Mouse (Mus musculus): ENCODE measurements at regions not wholly inside any gene's neighbourhood (a gene's known extent, or its start where the extent isn't known, plus 50 kb on each side); places are given as distances from the start of the nearest gene placed in this dataset.

DNA sequence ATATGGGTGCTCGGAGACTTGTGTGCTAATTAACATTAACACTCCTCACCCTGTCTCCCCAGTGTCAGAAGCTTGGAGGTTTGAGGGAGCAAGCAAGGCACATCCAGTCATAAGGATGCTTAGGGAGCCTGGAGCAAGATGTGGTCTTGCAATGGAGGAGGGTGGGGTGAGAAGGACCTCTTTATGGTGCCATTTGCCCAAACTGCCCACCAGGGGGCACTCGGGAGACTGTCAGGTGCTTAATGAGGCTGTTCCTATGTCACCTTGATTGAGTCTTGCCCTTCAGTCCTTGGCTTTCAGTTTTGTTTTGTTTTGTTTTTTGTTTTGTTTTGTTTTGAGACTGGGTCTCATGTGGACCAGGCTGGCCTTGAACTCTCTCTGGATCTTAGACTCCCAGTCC, 138.3 kb upstream of the Sdk2 start:
- peak; percentile 72 for DNase-seq

DNA sequence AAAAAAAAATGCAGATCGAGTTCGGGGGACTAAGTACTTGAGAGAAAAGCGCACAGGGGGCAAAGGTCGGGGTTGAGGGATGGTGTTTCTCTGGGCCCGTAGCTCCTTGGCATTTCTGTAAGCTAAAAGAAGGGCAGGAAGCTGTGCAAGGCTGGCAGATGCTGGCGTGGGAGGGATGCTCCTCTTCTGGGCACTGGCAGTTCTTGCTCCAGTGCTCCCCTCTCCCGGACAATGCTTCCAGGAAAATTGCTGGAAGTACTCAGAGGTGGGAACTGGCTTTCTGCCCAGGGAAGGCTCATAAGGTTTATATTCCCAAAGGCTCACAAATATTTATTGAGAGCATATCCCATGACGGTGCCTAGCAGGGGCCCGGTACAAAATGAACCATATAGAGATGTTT, 136.6 kb upstream of the Sdk2 start:
- no peak for DNase-seq

DNA sequence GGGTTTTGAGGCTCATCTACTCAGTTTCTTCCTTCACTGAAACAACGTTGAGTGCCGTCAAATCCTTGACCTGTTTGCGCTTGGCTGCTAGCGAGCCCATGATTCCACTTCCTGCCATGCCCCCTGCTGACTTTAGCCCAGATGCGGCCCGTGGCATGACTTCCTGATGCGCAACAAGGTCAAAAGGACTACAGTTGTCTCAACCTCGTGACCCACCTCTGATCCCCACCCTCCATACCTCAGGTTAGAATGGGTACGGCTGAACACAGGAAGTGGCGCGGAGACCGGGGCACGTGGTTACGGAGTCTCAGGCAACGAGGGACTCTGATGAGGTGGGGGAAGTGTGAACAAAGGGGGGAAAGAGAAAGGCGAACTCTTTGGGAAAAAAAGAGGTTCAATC, 135.6 kb upstream of the Sdk2 start:
- no peak for DNase-seq

DNA sequence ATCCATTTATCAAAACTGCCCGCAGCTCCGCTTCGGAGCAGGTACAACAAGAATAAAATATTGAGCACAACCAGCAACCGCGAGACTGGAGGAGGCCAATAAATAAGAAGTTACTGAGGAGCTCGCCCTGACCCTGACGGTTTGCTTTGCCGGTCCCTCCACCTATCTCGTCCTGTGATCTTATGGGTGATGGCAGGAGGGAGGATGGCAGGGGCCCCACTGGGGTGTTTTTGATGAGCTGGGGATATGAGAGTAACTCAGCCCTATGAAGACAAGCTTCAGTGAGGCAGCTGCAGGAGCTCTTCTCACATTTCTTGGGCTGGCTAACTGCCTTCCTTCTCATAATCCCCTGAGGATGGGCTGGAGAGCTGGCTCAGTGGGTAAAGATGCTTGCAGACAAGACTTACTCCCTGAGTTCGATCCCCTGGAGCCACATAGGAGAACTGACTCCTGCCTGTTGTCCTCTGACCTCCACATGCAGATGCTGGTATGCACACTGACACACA, 132.3 kb upstream of the Sdk2 start:
- DNase-seq = peak; percentile 22

DNA sequence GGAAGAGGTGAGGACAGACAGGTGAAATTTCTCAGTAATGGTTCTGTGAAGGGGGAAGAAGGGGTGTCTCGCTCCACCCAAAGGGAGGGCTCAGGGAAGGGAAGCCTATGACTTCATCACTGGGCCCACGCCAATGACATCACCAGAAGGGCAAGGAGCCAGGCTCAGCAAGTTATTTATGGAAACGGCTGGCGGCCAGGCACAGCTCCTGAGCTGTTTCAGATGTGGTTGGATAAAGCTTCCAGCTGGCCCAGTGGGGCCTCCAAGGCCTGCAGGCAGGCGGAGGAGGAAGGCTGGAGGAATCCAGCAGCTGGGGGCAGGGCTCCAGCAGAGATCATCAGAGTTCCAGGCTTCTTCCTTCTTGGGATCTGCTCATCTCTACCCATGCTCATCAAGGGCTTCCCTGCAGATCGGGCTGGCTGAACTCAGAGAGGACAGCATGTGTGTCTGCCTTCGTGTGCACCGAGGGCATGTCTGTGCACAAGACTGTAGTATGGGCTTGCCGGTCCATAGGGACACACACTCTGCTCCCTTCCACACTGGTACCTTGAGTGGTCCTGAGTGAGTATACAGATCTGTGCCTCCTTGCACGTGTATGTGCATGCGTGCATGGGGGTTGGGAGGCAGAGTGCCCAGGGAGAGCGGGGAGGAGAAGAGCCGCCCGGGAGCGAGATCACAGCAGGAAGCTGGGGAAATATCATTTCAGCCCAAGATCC, 131.6 kb upstream of the Sdk2 start:
- peak; percentile 99 for DNase-seq

DNA sequence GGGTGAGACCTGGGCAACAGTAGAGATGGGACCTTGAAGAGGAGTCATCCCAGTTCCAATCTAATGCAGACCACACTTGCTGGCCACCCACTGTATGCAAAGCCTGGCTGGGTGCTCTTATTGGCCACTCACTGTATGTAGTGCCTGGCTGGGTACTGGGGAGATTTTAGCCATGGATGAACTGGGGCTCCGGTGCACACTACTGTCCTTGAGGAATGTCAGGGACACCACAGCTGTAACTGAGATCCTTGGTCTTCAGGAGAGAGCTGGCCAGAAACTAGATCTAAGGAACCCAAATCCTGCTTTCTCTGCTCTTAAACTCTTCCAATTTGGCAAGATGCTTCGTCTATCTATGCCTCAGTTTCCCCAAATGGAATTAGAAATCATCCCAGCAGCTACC, 128.4 kb upstream of the Sdk2 start:
- no peak for DNase-seq

DNA sequence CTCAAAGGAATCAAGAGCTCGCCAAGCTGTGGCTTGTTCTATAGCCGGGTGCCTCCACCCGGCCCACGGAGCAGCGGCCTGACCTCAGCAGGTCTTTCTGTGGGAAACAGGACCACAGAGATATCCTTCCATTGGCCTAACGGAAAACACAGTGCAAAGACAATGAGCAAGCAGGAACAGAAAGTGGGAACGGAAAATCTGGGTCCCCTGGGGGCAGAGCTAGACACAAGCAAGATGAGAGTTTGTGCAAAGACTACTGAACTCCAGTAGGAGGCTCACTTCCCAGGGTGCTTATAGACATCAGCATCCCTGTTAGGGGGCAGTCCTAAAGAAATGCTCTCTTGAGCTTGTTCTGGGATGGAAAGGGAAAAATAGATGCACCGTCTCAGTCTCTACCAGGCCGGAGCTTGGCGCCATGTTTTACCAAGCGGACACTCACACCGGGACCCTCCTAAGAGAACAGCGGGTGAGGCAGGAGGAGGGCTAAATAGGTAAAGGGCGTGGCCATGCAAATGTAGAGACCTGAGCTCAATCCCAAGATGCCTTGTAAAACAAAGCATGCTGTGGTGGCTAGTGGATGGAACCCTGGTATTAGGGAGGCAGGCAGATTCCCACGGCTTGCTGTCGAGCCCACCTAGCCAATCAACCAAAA, 127.3 kb upstream of the Sdk2 start:
- peak; percentile 25 for DNase-seq

DNA sequence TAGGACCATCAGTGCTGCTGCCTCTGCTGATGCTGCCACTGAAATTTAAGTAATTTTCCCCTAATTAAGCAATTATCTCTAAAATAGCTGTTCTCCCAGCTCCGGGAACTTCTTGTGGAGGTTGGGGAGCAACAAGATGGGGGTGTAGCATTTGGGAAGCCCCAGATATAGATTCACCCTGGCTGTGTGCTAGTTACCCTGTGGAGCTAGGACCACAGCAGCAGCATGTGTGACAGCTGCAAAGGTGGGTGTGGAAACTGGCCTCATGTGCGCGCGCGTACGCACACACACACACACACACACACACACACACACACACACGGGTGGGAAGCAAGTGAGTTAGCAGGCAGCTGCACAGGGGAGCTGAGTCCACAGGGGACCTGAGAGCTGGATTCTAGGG, 126.2 kb upstream of the Sdk2 start:
- DNase-seq = no peak

DNA sequence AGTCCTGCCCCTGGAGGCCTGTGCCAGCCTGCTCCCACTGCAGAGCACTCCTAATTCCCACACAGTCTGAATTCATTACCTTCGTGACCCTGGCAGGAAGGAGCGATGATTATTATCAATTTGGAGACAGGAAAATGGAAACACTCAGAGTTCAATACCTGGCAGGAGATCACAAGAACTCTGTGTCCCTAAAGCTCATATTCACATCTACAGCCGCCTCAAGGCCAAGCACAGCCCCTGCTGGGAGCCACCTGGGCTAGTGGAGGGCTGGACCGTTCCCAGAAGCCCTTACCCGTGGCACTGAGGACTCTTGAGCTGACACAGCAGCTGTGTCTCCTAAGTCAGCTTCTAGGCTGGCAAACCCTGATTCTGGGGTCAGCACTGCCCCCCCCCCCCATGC, 124.8 kb upstream of the Sdk2 start:
- no peak for DNase-seq

DNA sequence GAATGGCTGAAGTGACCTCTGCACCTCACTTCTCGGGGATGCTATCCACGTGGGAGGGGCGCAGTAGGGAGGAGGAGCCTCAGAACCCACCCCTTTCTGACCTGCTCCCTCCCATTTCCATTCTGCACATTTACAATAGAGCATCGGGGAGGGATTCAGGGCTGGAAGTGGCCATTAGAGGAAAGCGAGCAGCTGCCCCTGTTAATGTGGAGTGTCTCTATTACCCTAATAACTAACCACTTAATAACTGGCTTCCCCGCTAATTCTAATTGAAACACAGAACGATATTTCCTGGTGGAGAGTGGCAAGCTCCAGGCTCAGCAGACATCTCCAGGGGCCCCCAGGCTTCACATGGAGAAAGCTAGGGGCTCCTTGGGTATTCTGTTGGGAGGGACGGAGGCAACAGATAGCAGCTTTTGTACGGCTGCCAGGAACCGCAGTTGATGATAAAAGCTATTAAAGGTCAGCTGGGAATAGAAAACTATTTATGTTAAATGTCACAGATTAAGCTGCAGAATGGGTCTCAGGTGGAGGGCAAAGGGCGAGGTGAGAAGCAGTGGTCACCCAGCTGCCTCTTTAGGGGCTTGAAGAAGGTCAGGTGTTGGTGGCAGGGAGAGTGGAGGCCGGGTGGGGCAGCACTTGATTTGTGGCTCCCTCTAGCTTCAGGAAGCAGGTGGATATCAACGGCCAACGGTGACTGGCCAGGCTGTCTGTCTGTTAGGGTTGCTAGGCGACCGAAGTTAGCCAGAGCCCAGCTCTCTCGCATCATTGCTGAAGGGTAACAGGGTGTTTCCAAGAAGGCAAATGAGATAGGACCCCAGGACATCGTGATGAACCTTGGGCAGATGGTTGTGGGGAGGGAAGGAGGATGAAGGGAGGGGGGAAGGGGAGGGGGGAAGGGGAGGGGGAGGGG, 118.4 kb upstream of the Sdk2 start:
- peak; percentile 85 for DNase-seq

DNA sequence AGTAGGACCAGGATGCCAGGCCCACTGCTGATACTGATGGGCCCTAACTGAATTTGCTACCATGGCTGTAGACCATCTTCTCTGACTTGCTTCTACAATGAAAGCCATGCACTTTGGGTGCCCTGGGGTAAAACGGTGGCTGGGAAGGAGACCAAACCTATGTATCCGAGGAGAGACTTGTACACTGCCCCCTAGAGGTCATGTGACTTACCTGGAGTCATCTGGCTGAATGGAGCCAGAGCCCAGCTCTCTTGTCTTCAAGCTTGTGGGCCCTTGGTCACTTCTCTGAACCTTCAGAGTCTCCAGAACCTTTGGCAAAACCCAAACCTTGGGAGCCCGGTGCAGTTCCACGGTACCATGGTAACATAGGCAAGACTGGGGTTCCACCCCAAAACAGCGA, 117.6 kb upstream of the Sdk2 start:
- no peak for DNase-seq

DNA sequence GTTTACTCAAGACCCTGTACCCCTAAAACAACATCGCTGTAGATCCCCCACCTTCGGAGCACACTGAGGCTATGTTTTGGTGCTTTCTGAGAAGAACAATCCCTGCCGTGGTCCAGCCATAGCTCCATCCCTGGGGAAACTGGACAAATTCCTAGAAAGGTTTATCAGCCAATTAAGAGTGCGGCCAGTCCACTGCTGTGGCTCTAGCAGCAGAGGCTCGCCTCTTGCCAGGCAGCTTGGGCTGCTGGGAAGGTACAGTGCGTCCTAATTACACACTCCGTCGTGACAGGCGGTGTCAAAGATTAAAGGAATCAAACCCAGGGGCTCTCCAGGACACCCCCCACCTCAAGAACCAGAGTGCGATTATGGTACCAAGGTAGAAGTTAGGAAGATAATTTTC, 116.4 kb upstream of the Sdk2 start:
- DNase-seq = no peak

DNA sequence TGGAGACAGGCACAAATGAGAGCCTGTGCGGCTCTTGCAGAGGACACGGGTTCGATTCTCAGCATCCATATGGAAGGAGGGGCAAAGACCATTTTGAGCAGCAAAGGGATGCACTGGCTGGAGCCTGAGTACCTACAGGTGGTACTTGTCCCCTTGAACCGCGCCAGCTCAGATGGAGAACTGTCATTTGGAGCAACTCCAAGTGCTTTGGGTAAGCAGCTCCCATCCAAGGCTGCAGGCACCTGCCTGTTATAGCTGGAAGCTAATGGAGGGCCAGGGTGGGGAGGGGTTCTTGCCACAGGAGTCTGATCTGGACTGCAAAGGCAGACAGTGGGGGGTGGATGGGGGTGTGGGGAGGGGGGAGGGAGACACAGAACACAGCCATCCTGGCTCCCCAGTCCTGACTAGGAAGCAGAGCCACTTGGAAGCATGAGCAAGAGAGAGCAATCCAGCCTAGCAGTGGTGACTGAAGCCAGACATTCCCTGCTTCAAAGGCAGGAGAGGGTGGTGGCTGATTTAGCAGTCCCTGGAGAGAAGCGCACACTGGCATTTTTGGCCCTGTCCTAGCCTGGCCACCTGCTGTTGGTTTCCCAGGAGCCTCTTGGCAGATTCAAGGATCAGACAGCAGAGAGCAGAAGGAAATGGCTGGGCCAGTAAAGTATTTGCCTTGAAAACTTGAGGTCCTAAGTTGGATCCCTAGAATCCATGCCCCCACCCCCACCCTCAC, 112.1 kb upstream of the Sdk2 start:
- DNase-seq = no peak

DNA sequence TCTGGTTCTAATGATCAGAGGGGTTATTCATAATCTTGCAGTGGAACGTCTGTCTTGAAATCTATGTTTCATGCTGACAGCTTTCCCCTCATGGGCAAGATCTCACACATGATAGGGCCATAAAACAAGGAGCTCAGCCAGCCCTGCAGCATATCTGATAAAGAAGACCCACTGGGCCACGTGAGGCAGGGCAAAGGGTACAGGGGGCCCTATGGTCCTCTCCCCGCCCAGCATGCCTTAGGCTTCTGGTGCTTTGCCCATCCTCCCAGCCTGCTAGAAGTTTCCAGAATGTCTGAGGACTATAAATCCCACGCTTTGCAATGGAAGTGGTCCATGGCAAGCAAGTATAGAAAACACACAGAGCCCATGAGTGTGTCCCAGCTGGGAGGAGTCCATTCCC, 110.9 kb upstream of the Sdk2 start:
- DNase-seq = no peak

DNA sequence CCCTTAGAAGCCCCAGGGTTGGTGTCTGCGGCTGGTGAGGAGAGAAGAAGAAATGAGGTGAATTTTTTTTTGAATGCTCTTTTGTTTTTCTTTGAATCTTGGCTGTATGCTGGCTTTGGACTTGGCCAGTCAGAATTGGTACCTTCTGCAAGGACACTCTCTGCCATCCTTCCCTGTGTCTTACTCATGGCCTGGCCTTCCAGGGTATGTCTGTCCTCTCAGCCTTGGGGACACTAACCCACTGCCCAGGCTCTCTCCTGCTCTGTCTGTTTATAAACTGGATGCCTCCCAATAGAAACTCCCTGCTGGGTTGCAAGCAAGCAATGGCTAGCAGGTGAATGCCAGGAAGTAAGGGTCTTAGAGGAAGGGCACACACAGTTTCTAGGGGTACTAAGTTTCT, 110.4 kb upstream of the Sdk2 start:
- DNase-seq = no peak

DNA sequence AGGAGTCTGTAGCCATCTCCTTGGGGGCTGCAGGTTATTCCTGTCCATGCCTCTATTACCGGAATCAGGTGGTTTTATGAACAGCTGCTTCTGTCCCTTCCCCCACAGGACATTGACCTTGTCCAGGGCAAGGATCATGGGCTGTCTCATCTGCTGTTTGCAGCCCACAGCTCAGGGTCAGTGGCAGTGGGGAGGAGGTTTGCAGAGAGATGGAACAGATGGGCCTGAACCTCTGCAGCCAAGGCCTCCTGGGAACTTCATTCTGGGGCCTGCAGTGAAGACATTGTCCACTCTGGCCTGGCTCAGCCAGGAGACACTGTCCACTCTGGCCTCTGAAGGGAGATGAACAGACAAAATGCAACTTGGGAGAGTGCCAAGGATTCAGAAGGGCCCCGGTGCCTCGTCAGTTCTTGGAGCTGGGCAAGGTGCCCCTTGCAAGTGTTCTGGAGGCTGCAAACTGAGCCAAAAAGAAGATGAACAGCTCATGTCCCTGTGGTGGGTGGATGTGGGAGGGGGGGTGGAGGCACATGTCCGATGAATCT, 109.9 kb upstream of the Sdk2 start:
- DNase-seq = no peak

DNA sequence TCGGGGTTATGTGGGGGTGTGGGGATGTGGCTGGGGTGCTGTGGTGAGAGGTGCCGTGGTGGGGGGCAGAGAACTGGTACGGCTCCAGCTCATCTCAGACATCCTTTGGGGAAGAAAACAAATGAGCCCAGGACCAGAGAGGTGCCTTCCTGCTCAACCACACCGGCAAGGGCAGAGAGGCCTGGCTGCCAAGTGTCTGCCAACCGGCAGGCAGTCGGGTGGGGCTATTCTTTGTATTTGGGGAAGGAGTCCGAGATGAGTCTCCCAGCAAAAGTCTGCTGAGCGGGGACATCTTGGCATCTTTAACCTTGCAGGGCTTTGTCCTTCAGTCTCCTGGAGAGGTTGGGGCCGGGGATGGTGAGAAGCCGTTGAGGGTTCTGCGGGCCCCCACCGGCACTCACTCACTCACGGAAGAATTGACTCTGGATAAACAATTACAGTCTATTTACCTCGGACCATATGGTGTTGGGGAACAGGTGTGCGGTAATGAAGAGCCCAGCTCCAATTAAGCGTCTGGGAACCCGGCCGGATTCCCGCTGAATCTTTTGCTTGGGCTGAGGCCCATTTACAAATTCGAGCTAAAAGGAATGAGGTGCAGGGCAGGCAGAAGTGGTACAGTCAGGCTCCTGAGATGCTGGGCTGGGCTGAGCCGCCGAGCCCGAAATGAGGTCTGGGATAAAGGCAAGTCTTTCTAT, 108.7 kb upstream of the Sdk2 start:
- no peak for DNase-seq

DNA sequence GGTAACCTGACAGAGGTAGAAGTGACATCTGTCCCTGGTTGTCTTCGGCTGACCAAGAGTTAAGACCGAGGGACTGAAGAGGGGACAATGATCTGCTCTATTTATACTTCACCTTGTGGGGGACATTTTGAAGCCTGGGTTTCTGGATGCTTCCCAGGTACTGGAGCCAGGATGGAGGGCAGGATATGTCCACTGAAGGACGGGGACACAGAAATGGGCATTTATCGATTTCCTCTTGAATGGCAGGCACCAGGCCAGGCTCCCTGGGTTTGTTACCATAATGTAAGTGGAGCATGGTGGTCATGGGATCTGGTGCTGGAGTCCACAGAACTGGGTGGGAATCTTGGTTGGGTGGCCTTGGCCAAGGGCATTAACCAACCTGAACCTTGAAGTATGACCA, 108.0 kb upstream of the Sdk2 start:
- DNase-seq = no peak

DNA sequence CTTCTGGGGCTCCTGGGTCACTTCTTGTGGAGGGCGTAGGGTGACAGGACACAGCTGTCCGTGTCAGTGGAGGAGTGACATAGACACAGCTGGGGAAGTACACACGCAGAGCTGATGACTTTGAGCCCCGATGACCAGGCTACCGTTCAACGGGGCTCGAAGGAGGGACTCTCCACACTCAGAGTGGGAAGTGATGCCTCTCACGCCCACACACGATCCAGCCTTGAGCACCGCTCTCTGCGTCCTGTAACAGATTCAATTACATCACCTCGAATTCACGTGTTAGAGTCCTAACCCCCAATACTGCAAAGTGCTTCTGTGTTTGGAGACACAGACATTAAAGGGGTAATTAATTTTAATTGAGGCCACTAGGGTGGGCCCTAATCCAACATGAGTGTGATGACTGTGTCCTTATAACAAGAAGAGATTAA, 101.4 kb upstream of the Sdk2 start:
- peak; percentile 21 for DNase-seq

DNA sequence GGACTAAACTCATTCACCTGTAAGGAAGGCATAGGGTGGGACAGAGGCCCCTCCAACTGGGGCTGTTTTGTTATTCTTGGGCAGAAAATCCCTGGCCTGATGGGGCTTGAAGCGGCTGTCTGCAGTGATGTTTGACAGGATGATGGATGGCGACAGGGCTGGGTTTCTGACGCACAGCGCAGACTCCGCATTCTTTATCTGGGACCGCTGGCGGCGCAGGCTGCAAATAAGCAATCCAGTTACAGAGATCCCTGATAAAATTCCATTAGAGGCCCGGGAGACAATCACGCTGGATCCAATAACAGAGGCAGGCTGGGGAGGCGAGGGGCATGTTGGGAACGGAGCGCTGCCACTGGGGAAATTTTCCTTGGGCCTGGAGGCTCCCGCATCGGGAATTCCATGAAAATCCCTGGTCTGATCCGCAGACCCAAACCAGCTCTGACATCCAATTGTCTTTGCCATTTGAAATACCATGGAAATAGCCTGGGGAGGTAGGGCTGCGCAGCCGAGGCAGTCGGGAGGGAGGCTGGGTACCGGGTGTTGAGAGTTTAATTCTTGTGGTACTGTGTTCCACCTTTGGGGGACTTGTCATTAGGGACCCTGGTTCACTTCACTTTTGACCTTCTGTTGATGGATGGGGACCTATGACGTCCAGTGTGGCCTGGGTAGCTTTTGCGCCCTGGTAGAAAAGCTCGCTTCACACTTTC, 99.0 kb upstream of the Sdk2 start:
- peak; percentile 22 for DNase-seq

DNA sequence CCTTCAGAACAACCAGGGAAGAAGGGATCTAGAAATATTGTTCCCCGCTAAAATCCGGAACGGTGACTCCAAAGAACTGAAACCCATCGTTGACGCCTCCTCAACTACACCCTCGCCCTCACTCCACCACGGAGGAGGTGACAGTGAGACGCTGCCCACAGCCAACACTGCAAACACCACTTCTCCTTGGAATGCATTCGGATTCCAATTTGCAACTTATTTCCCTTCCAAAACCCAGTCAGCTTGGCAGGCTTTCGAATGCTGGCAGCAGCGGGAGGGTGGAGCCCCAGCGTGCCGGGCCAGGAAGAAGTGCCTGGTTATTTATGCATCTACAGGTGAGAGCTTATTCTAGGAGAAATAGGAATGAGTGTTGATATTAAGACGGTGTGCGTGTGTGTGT, 85.9 kb upstream of the Sdk2 start:
- peak; percentile 29 for DNase-seq

Measured in heart, postnatal 4 days (tissue).